Mouse (Mus musculus) liver, embryonic 14.5 days (tissue): ENCODE results near the gene Olfr460. TPM values are rescaled to one million over a fixed set of nuclear protein-coding genes. Genes with fewer than 3 reads are reported as not detected.
"Not testable (repeated sequence)": the region's sequence is repeated elsewhere in the genome, so short reads cannot be mapped to it uniquely, and the experiment has no call there.

Experiments used
- ATAC-seq: fragments of 200-750 bp; cut with Nextera tagmentation; 2 replicates; pipeline ENCODE4 v1.8.0; 2017; ENCODE audit warnings: moderate number of reproducible peaks, mild to moderate bottlenecking, moderate library complexity; ENCODE audit not compliant: insufficient read depth
- DNase-seq, 3 experiments: peaks; one replicate each; pipeline ENCODE4 v3.0.0-alpha.2; 2012 to 2013; ENCODE audit warnings: low read depth in 3 of 3, low spot score in 3 of 3
- H3K27ac ChIP-seq: fragments of 300-500 bp; sonication (generic); 2 replicates; pipeline ENCODE4 v1.5.1; 2014; ENCODE audit warnings: moderate library complexity, mild to moderate bottlenecking, control low read depth, inconsistent platforms
- H3K27me3 ChIP-seq: fragments of 300-500 bp; sonication (generic); 2 replicates; pipeline ENCODE4 v1.6.1; 2014; ENCODE audit warnings: mild to moderate bottlenecking, low read length, moderate library complexity; ENCODE audit not compliant: control insufficient read depth, insufficient read depth
- H3K36me3 ChIP-seq: fragments of 300-500 bp; sonication (generic); replicated peaks from 2 replicates; pipeline ENCODE4 v1.6.1; 2014; ENCODE audit warnings: low read depth; ENCODE audit not compliant: control insufficient read depth, insufficient read depth
- H3K4me1 ChIP-seq, 2 experiments: fragments of 200-500 bp in 1 of 2; fragments of 300-500 bp in 1 of 2; sonication (generic) in 1 of 2; replicated peaks; 2 replicates each; pipeline ENCODE4 v1.6.1; 2012 to 2014; ENCODE audit warnings: antibody characterized with exemption in 1 of 2, inconsistent platforms in 1 of 2, low read length in 1 of 2; ENCODE audit not compliant: control insufficient read depth in 2 of 2, insufficient read depth in 2 of 2
- H3K4me2 ChIP-seq: fragments of 300-500 bp; sonication (generic); 2 replicates; pipeline ENCODE4 v1.6.1; 2014; ENCODE audit warnings: low read depth, mild to moderate bottlenecking, control low read depth, moderate library complexity
- H3K4me3 ChIP-seq, 2 experiments: fragments of 200-500 bp in 1 of 2; fragments of 300-500 bp in 1 of 2; sonication (generic) in 1 of 2; 2 replicates each; pipeline ENCODE4 v1.5.1; 2012 to 2014; ENCODE audit warnings: low read depth in 2 of 2, low read length in 2 of 2, mild to moderate bottlenecking in 2 of 2, control low read depth in 1 of 2, inconsistent platforms in 1 of 2, moderate library complexity in 1 of 2; ENCODE audit not compliant: insufficient read depth in 1 of 2
- H3K9ac ChIP-seq: fragments of 300-500 bp; sonication (generic); replicated peaks from 2 replicates; pipeline ENCODE4 v1.6.1; 2014; ENCODE audit warnings: mild to moderate bottlenecking, control low read depth, moderate library complexity
- H3K9me3 ChIP-seq: fragments of 300-500 bp; sonication (generic); 2 replicates; pipeline ENCODE4 v1.6.1; 2016; ENCODE audit warnings: low read length, mixed read lengths; ENCODE audit not compliant: control insufficient read depth
- CTCF ChIP-seq: IDR thresholded peaks from 2 replicates; pipeline ENCODE4 v1.5.1; 2016; ENCODE audit warnings: antibody characterized with exemption, low read depth, control low read depth
- EP300 ChIP-seq: IDR thresholded peaks from 2 replicates; pipeline ENCODE4 v1.6.1; 2016; ENCODE audit warnings: antibody characterized with exemption, low read depth
- WGBS: fragments of 180-500 bp; shearing (Covaris S2); extraction: QIAGEN DNeasy Blood & Tissue Kit; methylation state at CpG from one replicate; pipeline ENCODE4 v1.1.7; 2014; ENCODE audit not compliant: insufficient replicate concordance; 5-methylcytosine and 5-hydroxymethylcytosine counted together
- polyA plus RNA-seq, 2 experiments: library from polyadenylated mRNA; depleted of rRNA in 1 of 2; stranded (reverse) in 1 of 2; unstranded in 1 of 2; fragments of >200 nt; fragmentation: Nextera tagmentation in 1 of 2; extraction: Ambion mirVana in 1 of 2; gene quantifications; 2 replicates each; pipeline versions ENCODE4 v1.2.1 to v1.2.3; 2012 to 2014

Olfr460 gene
- polyA plus RNA-seq, 2 experiments: 0.02 TPM; not detected in 1

DNA sequence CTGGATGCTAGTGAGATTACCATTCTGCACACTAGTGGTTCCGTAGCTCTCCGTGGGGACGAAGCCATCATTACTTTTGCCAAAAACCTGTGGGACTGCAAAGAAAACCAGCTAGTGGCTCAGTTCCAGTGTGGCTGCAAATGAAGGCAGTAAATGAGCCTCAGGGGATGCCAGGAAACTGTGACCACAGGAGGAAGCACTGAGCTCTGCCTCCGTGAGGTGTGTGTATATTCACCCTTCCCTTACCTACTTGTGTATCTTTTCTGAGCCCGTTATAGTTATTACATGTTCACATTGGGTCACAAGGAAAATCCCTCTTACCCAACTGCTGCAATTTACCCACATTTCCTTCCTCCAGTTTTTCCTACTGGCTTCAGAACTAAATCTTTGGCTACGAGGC is 15.0 kb downstream of the Olfr460 start:
- Histone ChIP-seq H3K27ac (no peak overlapping the region), H3K4me3 (no peak overlapping the region), H3K36me3 (no peaks in the 10 kb centered on the region), H3K4me1 (no peaks in the 10 kb centered on the region), H3K9ac (no peak overlapping the region), H3K4me2 (no peak overlapping the region), H3K27me3 (no peaks in the 10 kb centered on the region), H3K9me3 (no peaks in the 10 kb centered on the region)
- DNase-seq (no peak), ATAC-seq (no peak)
- TF ChIP-seq EP300: no peak
- TF ChIP-seq CTCF: no peak
- 47% methylated on average over 6 of the region's 6 CpGs for WGBS

DNA sequence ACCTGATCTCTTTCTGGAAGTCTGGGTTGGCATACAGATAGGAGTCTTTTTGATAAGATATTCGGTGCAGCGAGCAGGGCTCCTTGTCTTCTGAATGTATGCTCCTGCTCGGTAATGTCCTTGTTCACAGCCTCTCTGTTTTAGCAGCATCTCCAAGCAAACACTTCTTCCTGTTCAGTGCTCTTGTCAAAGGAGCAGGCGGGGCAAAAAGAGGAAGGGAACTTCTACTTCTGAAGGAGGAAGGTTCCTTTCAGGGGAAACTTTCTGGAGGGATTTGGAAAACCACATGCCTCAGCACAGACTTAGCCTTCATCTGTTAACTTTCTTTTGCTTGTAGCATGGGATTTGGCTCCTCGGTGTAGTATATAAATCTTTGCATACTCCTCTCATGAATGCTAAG is 16.4 kb downstream of the Olfr460 start, which contains the start of gene Clec5a:
TSS of gene Clec5a (minus strand) at position 177 of the 400 bp plus-strand sequence.
- Histone ChIP-seq H3K27ac (no peak within 1 kb of the TSS), H3K4me1 (no peaks in the 10 kb centered on the region), H3K9me3 (no peaks in the 10 kb centered on the region), H3K4me3 (no peak within 1 kb of the TSS), H3K27me3 (no peaks in the 10 kb centered on the region), H3K36me3 (no peaks in the 10 kb centered on the region), H3K9ac (no peak within 1 kb of the TSS), H3K4me2 (no peak within 1 kb of the TSS)
- 25% methylated on average over 5 of the region's 5 CpGs for WGBS
- no peak for TF ChIP-seq EP300
- TF ChIP-seq CTCF: no peak
- DNase-seq (no peak), ATAC-seq (no peak)

DNA sequence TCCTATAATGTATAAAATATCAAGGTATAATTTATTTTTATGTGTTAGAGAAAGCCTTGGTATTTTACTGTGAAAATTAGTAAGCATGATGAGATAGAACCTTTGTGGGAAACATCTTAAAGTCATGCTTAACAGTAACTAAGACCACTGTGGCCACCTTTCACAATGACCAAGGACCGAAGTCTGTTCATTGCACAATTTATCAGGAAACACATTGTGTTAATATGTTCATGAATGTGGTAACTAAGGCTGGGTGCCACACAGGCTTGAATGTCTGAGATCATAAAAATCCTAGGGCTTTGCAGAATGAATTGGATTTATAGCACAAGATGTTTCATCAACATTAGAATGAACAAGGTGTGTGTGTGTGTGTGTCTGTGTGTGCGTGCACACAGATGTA is 19.1 kb downstream of the Olfr460 start:
- ATAC-seq: no peak
- 59% methylated on average over 2 of the region's 2 CpGs for WGBS
- no peak overlapping the region for H3K9ac ChIP-seq

DNA sequence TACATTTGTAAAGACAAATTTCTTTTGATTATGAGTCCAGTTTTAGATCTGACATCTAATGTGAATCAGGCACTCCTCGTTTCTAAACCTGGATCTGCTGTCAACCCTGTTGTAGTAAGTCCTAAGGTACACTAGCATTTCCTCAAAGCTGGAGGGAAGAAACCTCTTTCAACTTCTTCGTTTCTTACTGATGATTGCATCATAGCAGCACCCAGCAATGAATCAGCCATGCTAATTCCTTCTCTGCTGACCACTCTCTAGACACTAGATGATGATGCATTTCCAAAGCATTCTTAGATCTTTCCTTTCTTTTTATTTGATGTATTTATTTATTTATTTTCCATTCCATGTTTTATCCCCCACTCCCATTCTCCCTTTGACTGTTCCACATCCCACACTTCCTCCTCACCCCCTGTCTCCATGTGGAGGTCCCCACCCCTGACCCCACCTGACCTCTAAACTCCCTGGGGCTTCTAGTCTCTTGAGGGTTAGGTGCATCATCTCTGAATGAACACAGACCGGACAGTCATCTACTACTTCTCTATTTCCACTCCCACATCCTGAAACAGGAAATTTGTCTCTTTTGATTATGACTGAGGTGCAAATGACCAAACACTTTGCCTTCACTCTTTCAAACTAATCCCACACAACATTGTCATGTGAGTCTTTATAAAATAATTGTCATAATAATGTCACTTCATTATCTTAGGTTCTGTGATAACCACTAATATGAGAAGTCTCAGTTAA is 25.7 kb downstream of the Olfr460 start:
- no peaks in the 10 kb centered on the region for H3K27me3 ChIP-seq
- DNase-seq: no peak
- no peak overlapping the region for H3K9ac ChIP-seq
- H3K4me1 ChIP-seq: no peaks in the 10 kb centered on the region
- 6% methylated on average over 3 of the region's 3 CpGs for WGBS
- no peak for ATAC-seq
- no peaks in the 10 kb centered on the region for H3K36me3 ChIP-seq
- H3K4me2 ChIP-seq: no peak overlapping the region
- H3K4me3 ChIP-seq: no peak overlapping the region
- no peak overlapping the region for H3K27ac ChIP-seq
- no peaks in the 10 kb centered on the region for H3K9me3 ChIP-seq
- no peak for TF ChIP-seq EP300
- TF ChIP-seq CTCF: no peak

More for the DNA sequence above, 19.1 kb downstream of the Olfr460 start:
- H3K4me2 ChIP-seq: no peak overlapping the region
- H3K4me3 ChIP-seq: no peak overlapping the region
- no peaks in the 10 kb centered on the region for H3K4me1 ChIP-seq
- H3K27ac ChIP-seq: no peak overlapping the region
- no peak for DNase-seq
- H3K9me3 ChIP-seq: no peaks in the 10 kb centered on the region
- no peaks in the 10 kb centered on the region for H3K27me3 ChIP-seq
- TF ChIP-seq CTCF: no peak
- no peaks in the 10 kb centered on the region for H3K36me3 ChIP-seq

DNA sequence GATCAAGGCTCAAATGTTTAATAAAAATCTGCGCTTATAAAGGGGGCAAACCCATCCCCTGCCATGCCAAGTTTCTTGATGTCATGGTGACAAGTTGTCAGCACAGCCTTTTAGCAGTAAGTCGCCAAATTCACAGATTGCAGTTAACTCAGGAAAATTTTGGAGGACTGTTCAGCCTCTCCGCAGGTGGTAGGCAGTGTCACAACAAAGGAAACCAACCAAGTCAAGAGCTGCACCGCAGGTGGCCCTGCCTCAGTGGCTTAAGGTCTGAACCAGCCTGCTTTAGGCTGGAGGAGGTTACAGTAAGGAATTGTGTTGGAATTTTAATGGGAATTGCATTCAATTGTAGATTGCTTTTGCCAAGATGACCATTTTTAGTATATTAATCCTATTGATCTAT is 29.3 kb downstream of the Olfr460 start:
- not testable (repeated sequence) for H3K27ac ChIP-seq, H3K36me3 ChIP-seq, H3K9ac ChIP-seq, H3K4me1 ChIP-seq, H3K9me3 ChIP-seq, H3K4me2 ChIP-seq, H3K27me3 ChIP-seq, ATAC-seq, H3K4me3 ChIP-seq, DNase-seq
- WGBS: 28% methylated on average over 4 of the region's 4 CpGs
